In genomic region chr11:93968005-93968847, GRCm38 (mm10) we compare ENCODE assay signal across 8 mouse cellular contexts. TPM values are rescaled to one million over a fixed set of nuclear protein-coding genes. Genes with fewer than 3 reads are reported as not detected.
A peak's percentile ranks its signal among the peaks of the same experiment; 100 is the strongest.
DNase-seq lines count a peak whose midpoint lies in the region; ATAC-seq and TF ChIP-seq lines count a peak whose summit lies in the region.

Gene Gm20390, minus strand, starts transcription at chr11:93968293.
Gene Nme1, minus strand, starts transcription at chr11:93968521.

- under 1% methylated on average over 40 of the region's 40 CpGs for WGBS in heart, embryonic 11.5 days (ENCODE audit: insufficient replicate concordance)
- WGBS in kidney, embryonic 16.5 days, result under 1% methylated on average over 40 of the region's 40 CpGs
- under 1% methylated on average over 40 of the region's 40 CpGs for WGBS in liver, adult 2 months

- H3K27ac ChIP-seq in heart, embryonic 11.5 days (ENCODE audit: low read depth, low read length), result peak within 1 kb of the TSS; percentile 60; the same call in 1 of the 2 replicates
- H3K27ac ChIP-seq in kidney, embryonic 16.5 days (ENCODE audit: low read length), result peak within 1 kb of the TSS; percentile 70
- peak within 1 kb of the TSS; percentile 37 for H3K27ac ChIP-seq in liver, adult 2 months (replicated peaks; ENCODE audit: insufficient read depth, low read depth, low read length)

- peak; percentile 93 for ATAC-seq in heart, embryonic 11.5 days (replicated peaks; ENCODE audit: insufficient number of reproducible peaks, low FRiP score, low TSS enrichment)
- ATAC-seq in kidney, embryonic 16.5 days (ENCODE audit: low FRiP score, low TSS enrichment), result peak; percentile 98

- H3K27me3 ChIP-seq in C2C12 (ENCODE audit: control insufficient read depth, insufficient read depth, insufficient read length) (no peaks in the 10 kb centered on the region), myocyte (ENCODE audit: control insufficient read depth, insufficient read depth, insufficient read length) (no peaks in the 10 kb centered on the region)
- no peaks in the 10 kb centered on the region for H3K27me3 ChIP-seq in erythroblast, embryonic 14.5 days (ENCODE audit: control insufficient read depth)
- no peaks in the 10 kb centered on the region for H3K27me3 ChIP-seq in heart, embryonic 11.5 days (ENCODE audit: control insufficient read depth, insufficient read depth, low read length)
- no peaks in the 10 kb centered on the region for H3K27me3 ChIP-seq in kidney, embryonic 16.5 days (ENCODE audit: insufficient read depth, low read length)
- H3K27me3 ChIP-seq in liver, adult 2 months (ENCODE audit: control insufficient read depth, insufficient read depth, low read length), result no peaks in the 10 kb centered on the region
- no peaks in the 10 kb centered on the region for H3K27me3 ChIP-seq in splenic B cell, adult 2 months (ENCODE audit: control insufficient read depth, insufficient read depth, low read length, poor library complexity, severe bottlenecking)

- peaks cover 34% of the 10 kb centered on the region for H3K4me1 ChIP-seq in erythroblast, embryonic 14.5 days (ENCODE audit: control insufficient read depth)
- H3K4me1 ChIP-seq in heart, embryonic 11.5 days (ENCODE audit: control insufficient read depth, insufficient read depth, low read length), result peaks cover 3% of the 10 kb centered on the region; the same call in 1 of the 2 replicates
- peaks cover 8% of the 10 kb centered on the region for H3K4me1 ChIP-seq in kidney, embryonic 16.5 days (ENCODE audit: insufficient read depth, low read length)
- H3K4me1 ChIP-seq in liver, adult 2 months (ENCODE audit: control insufficient read depth, insufficient read depth, low read length), result peaks cover 4% of the 10 kb centered on the region; the same call in 1 of the 2 replicates

- H3ac ChIP-seq in C2C12 (ENCODE audit: control insufficient read depth, insufficient read length, low read depth) (peak within 1 kb of the TSS; percentile 96), myocyte (ENCODE audit: control insufficient read depth, insufficient read length) (peak within 1 kb of the TSS; percentile 47)

- TF ChIP-seq CTCF in C2C12 (IDR thresholded peaks at IDR 0.05; ENCODE audit: control insufficient read depth, insufficient read depth, insufficient read length), result peak; percentile 1
- peak; percentile 91 for TF ChIP-seq CTCF in brain, embryonic 14.5 days (IDR thresholded peaks at IDR 0.05; ENCODE audit: borderline replicate concordance, extremely low read depth, insufficient read depth, insufficient read length)
- peak; percentile 71 for TF ChIP-seq CTCF in liver, adult 2 months (IDR thresholded peaks at IDR 0.05; ENCODE audit: low read depth, low read length)

- H3K79me3 ChIP-seq in C2C12 (ENCODE audit: low read depth), result peaks cover 42% of the 10 kb centered on the region

- peaks cover 49% of the 10 kb centered on the region for H3K79me2 ChIP-seq in C2C12 (ENCODE audit: control insufficient read depth, insufficient read depth)
- no peaks in the 10 kb centered on the region for H3K79me2 ChIP-seq in liver, adult 2 months (ENCODE audit: control insufficient read depth, insufficient read depth, low read length)
- peaks cover 30% of the 10 kb centered on the region for H3K79me2 ChIP-seq in myocyte (ENCODE audit: control insufficient read depth, insufficient read depth)

- TF ChIP-seq POLR2A in brain, embryonic 14.5 days (IDR thresholded peaks at IDR 0.05; ENCODE audit: borderline replicate concordance, extremely low read depth, insufficient read depth, insufficient read length, poor library complexity, severe bottlenecking), result no peak; the same call in 1 of the 2 replicates
- 0 out of 2 replicates have a peak, but pooled peaks have one; percentile 27 for TF ChIP-seq POLR2A in liver, adult 2 months (IDR thresholded peaks at IDR 0.05; ENCODE audit: extremely low read depth, insufficient read depth, low read length)
- peak; percentile 63 for TF ChIP-seq POLR2A in myocyte (IDR thresholded peaks at IDR 0.05; ENCODE audit: insufficient read length, low read depth)

- H3K4me3 ChIP-seq in C2C12 (ENCODE audit: insufficient read depth, poor library complexity, severe bottlenecking) (peak within 1 kb of the TSS; percentile 43), myocyte (peak within 1 kb of the TSS; percentile 74)
- H3K4me3 ChIP-seq in erythroblast, embryonic 14.5 days (replicated peaks), result peak within 1 kb of the TSS; percentile 88
- H3K4me3 ChIP-seq in heart, embryonic 11.5 days (ENCODE audit: low read depth, low read length), result peak within 1 kb of the TSS; percentile 69
- peak within 1 kb of the TSS; percentile 68 for H3K4me3 ChIP-seq in kidney, embryonic 16.5 days (ENCODE audit: low read length)
- H3K4me3 ChIP-seq in liver, adult 2 months (ENCODE audit: insufficient read depth, low read depth, low read length), result peak within 1 kb of the TSS; percentile 69

- peak within 1 kb of the TSS; percentile 80 for H3K9ac ChIP-seq in heart, embryonic 11.5 days (ENCODE audit: low read depth, low read length)
- H3K9ac ChIP-seq in kidney, embryonic 16.5 days (replicated peaks; ENCODE audit: low read length), result peak within 1 kb of the TSS; percentile 75
- peak within 1 kb of the TSS; percentile 70 for H3K9ac ChIP-seq in liver, adult 2 months (ENCODE audit: low read depth, low read length)

- H3K9me3 ChIP-seq in erythroblast, embryonic 14.5 days (ENCODE audit: control insufficient read depth, low read length), result no peaks in the 10 kb centered on the region
- H3K9me3 ChIP-seq in heart, embryonic 11.5 days (replicated peaks; ENCODE audit: control insufficient read depth, low read length), result no peaks in the 10 kb centered on the region
- no peaks in the 10 kb centered on the region for H3K9me3 ChIP-seq in kidney, embryonic 16.5 days (ENCODE audit: low read length)

- H3K4me2 ChIP-seq in heart, embryonic 11.5 days, result peak within 1 kb of the TSS; percentile 80
- peak within 1 kb of the TSS; percentile 54 for H3K4me2 ChIP-seq in kidney, embryonic 16.5 days (replicated peaks; ENCODE audit: low read depth, low read length)
- peak within 1 kb of the TSS; percentile 81 for H3K4me2 ChIP-seq in myocyte (ENCODE audit: low read depth)

- H3K36me3 ChIP-seq in C2C12 (ENCODE audit: control insufficient read depth, insufficient read depth), result peaks cover 33% of the 10 kb centered on the region
- peaks cover 29% of the 10 kb centered on the region for H3K36me3 ChIP-seq in erythroblast, embryonic 14.5 days (ENCODE audit: control insufficient read depth)
- peaks cover 10% of the 10 kb centered on the region for H3K36me3 ChIP-seq in heart, embryonic 11.5 days (ENCODE audit: control insufficient read depth, insufficient read depth, low read length)
- peaks cover 25% of the 10 kb centered on the region for H3K36me3 ChIP-seq in kidney, embryonic 16.5 days (ENCODE audit: insufficient read depth, low read length)
- peaks cover 13% of the 10 kb centered on the region for H3K36me3 ChIP-seq in liver, adult 2 months (ENCODE audit: control insufficient read depth, insufficient read depth, low read length)
- peaks cover 4% of the 10 kb centered on the region for H3K36me3 ChIP-seq in myocyte (ENCODE audit: control insufficient read depth, insufficient read depth)
- peaks cover 1% of the 10 kb centered on the region; the same call in 1 of the 2 replicates for H3K36me3 ChIP-seq in splenic B cell, adult 2 months (ENCODE audit: control insufficient read depth, insufficient read depth, low read length, poor library complexity, severe bottlenecking)

- peak; percentile 100 for DNase-seq in brain, embryonic 14.5 days (ENCODE audit: low read depth)
- peak; percentile 95 for DNase-seq in liver, adult 2 months (ENCODE audit: extremely low read depth, low read depth, low spot score)
- peak; percentile 99 for DNase-seq in splenic B cell, adult 2 months (ENCODE audit: low read depth, low spot score)

TF ChIP-seq in C2C12, 6 proteins besides CTCF, POLR2A, EP300 and RAD21:
- TF ChIP-seq USF1 (IDR thresholded peaks at IDR 0.05; ENCODE audit: low read depth) (peak; percentile 88), CEBPB (IDR thresholded peaks at IDR 0.05; ENCODE audit: low read depth) (no peak), MAX (IDR thresholded peaks at IDR 0.05) (peak; percentile 96), MYOG (IDR thresholded peaks at IDR 0.05; ENCODE audit: control insufficient read depth, extremely low read depth, insufficient read length) (no peak), MYOD1 (IDR thresholded peaks at IDR 0.05; ENCODE audit: control insufficient read depth, insufficient read length, low read depth) (peak; percentile 60), FOSL1 (IDR thresholded peaks at IDR 0.05; ENCODE audit: insufficient read depth, low read length, poor library complexity, severe bottlenecking) (peak; percentile 33)

TF ChIP-seq in myocyte, 11 proteins besides CTCF, POLR2A, EP300 and RAD21 (continues in another document):
- TF ChIP-seq POLR2AphosphoS2 (IDR thresholded peaks at IDR 0.05; ENCODE audit: insufficient read length, low read depth), result peak; percentile 22
- TF ChIP-seq TCF12 (IDR thresholded peaks at IDR 0.05; ENCODE audit: insufficient read depth, poor library complexity, severe bottlenecking), result no peak
- no peak for TF ChIP-seq CEBPB (IDR thresholded peaks at IDR 0.05; ENCODE audit: insufficient read depth, poor library complexity, severe bottlenecking)
- TF ChIP-seq E2F4 (IDR thresholded peaks at IDR 0.05; ENCODE audit: insufficient read depth), result no peak
- TF ChIP-seq MYOD1 (IDR thresholded peaks at IDR 0.05; ENCODE audit: control insufficient read depth in 1 of 3, insufficient read length in 2 of 3, low read depth in 2 of 3), result peak; percentile 38 to 62 (median 51)
- no peak for TF ChIP-seq TCF3 (IDR thresholded peaks at IDR 0.05; ENCODE audit: insufficient read length, low read depth)
- TF ChIP-seq USF1 (IDR thresholded peaks at IDR 0.05; ENCODE audit: low read depth), result peak; percentile 89
- TF ChIP-seq REST (IDR thresholded peaks at IDR 0.05; ENCODE audit: insufficient read depth, insufficient read length), result no peak

RNA-seq across cellular contexts. Expression of gene Gm20390, which starts in this region (rescaled TPM):
- polyA plus RNA-seq in C2C12 (2012; fragmentation: generic; extraction: Trizol), result 578 TPM
- polyA plus RNA-seq in brain, embryonic 14.5 days (2012; rRNA removed), result 95.0 and 101 TPM in 2 replicates
- 9.9 and 13.0 TPM in 2 replicates for polyA plus RNA-seq in erythroblast, embryonic 14.5 days (2012)
- polyA plus RNA-seq in heart, embryonic 11.5 days (2014; fragmentation: Nextera tagmentation; extraction: Ambion mirVana), result 308 and 315 TPM in 2 replicates
- polyA plus RNA-seq in kidney, embryonic 16.5 days (2015; fragmentation: Nextera tagmentation; extraction: Ambion mirVana), result 404 and 448 TPM in 2 replicates
- total RNA-seq in liver, adult 2 months (2014; rRNA removed), result 46.7 and 64.4 TPM in 2 replicates
- 36.2 and 37.6 TPM in 2 replicates for polyA plus RNA-seq in liver, adult 2 months (2012; rRNA removed)
- polyA plus RNA-seq in myocyte (2012; fragmentation: generic; extraction: Trizol), result 258 TPM

RNA-seq across cellular contexts. Expression of gene Nme1, which starts in this region (rescaled TPM):
- polyA plus RNA-seq in C2C12 (2012; fragmentation: generic; extraction: Trizol) (109 TPM), myocyte (2012; fragmentation: generic; extraction: Trizol) (48.7 TPM)
- 304 and 390 TPM in 2 replicates for polyA plus RNA-seq in brain, embryonic 14.5 days (2012; rRNA removed)
- 11.0 and 13.0 TPM in 2 replicates for polyA plus RNA-seq in erythroblast, embryonic 14.5 days (2012)
- 135 and 136 TPM in 2 replicates for polyA plus RNA-seq in heart, embryonic 11.5 days (2014; fragmentation: Nextera tagmentation; extraction: Ambion mirVana)
- polyA plus RNA-seq in kidney, embryonic 16.5 days (2015; fragmentation: Nextera tagmentation; extraction: Ambion mirVana), result 162 and 174 TPM in 2 replicates
- total RNA-seq in liver, adult 2 months (2014; rRNA removed), result 20.7 and 36.2 TPM in 2 replicates
- polyA plus RNA-seq in liver, adult 2 months (2012; rRNA removed), result 73.7 and 83.2 TPM in 2 replicates

Comparison
In these comparisons a context has a peak if more than half of its experiments do, and no peak if none do; other contexts are left out.
1. Peak in every context shown above with its lines: DNase-seq, ATAC-seq, H3K4me3 ChIP-seq and H3K27ac ChIP-seq.
2. CTCF ChIP-seq: peak in every context shown above with its lines; median percentile 91 in brain, embryonic 14.5 days; 71 in liver, adult 2 months; 1 in C2C12.